Mouse (Mus musculus) kidney, adult 2 months (tissue): ENCODE data around the gene Trrap.

Source experiments
- CTCF ChIP-seq: fragments of 200-500 bp; conservative IDR thresholded peaks from 2 replicates; pipeline ENCODE4 v1.5.1; 2011; ENCODE audit warnings: low read depth, mild to moderate bottlenecking, control low read depth, low read length, moderate library complexity, mixed read lengths; ENCODE audit not compliant: insufficient read depth, insufficient read length
- POLR2A ChIP-seq: fragments of 200-500 bp; IDR thresholded peaks from one replicate; pipeline ENCODE4 v1.6.1; 2011; ENCODE audit warnings: low read depth, low read length, control low read depth

DNA sequence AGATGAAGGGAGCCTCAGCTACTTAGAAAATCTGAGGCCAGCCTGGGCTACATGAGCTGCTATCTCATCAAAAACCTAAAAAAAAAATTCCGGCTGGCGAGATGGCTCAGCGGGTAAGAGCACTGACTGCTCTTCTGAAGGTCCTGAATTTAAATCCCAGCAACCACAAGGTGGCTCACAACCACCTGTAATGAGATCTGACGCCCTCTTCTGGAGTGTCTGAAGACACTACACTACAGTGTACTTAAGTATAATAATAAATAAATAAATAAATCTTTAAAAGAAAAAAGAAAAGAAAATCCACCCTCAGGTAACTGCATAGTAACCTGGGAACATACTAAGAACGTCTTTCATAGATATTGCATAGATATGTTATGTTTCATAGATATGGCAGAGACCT is 25.8 kb downstream of the Trrap start:
- TF ChIP-seq CTCF (no peak), POLR2A (no peak)
